Mouse (Mus musculus): ENCODE results near the gene Stmnd1. TPM values are rescaled to one million over a fixed set of nuclear protein-coding genes. Genes with fewer than 3 reads are reported as not detected.

The Stmnd1 gene
- polyA plus RNA-seq, 2 experiments: not detected

DNA sequence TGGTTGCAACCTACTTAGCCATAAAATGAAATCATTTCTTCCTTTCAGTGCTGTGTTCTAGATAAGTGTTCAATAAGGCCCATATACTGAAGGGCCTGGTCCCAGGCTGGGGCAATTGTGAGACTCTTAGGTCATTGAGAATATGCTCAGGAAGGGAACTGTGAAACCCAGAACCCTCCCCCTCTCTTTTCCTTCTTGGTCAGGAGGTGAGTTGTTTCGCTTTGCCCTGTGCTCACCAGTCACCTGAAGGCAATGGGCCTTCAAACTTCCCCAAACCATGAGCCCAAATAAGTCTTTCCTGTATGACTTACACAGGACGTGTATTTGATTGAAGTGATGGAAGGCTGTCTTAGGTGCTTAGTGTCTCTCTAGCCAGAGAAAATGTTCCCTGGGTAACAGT lies 64.3 kb downstream of the Stmnd1 start:
- no peak overlapping the region for H3K4me2 ChIP-seq (ENCODE audit: low read depth)
- no peak overlapping the region for H3K27ac ChIP-seq
- ATAC-seq (ENCODE audit: insufficient read depth) (no peak), DNase-seq (ENCODE audit: low read depth in 3 of 3, low spot score in 3 of 3) (no peak)
- TF ChIP-seq EP300 (IDR thresholded peaks at IDR 0.05; ENCODE audit: low read depth) (no peak), CTCF (IDR thresholded peaks at IDR 0.05; ENCODE audit: low read depth) (no peak)
- 41% methylated on average over 2 of the region's 2 CpGs for WGBS (ENCODE audit: insufficient replicate concordance)
- peaks cover 0 to 2% of the 10 kb centered on the region in 2 experiments; a peak in 1 of 4 replicates for H3K4me1 ChIP-seq (replicated peaks; ENCODE audit: control insufficient read depth in 2 of 2, insufficient read depth in 2 of 2, low read length in 1 of 2)
- H3K36me3 ChIP-seq (replicated peaks; ENCODE audit: control insufficient read depth, insufficient read depth, low read depth): no peaks in the 10 kb centered on the region
- no peaks in the 10 kb centered on the region for H3K9me3 ChIP-seq (ENCODE audit: control insufficient read depth, low read length)
- H3K9ac ChIP-seq (replicated peaks): no peak overlapping the region
- no peak overlapping the region for H3K4me3 ChIP-seq (ENCODE audit: insufficient read depth in 1 of 2, low read depth in 2 of 2, low read length in 2 of 2)
- no peaks in the 10 kb centered on the region for H3K27me3 ChIP-seq (ENCODE audit: control insufficient read depth, insufficient read depth, low read length)

DNA sequence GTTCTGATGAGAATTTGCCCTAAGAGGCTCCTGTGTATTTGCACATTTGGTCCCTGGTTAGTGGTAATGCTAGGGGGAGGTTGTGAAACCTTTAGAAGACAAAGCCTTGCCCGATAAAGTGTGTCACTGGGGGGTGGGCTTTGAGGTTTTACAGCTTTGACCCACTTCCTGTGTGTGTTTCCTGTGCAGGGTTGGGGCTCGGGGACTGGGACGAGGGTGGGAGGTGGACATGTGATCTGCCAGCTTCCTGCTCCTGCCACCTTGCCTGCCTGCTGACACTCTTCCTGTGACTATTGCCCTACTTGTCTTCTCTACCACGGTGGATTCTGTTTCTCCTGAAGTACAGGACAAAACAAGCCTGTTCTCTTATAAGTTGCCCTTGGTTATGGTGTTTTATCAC lies 66.4 kb downstream of the Stmnd1 start:
- no peaks in the 10 kb centered on the region for H3K9me3 ChIP-seq (ENCODE audit: control insufficient read depth, low read length)

DNA sequence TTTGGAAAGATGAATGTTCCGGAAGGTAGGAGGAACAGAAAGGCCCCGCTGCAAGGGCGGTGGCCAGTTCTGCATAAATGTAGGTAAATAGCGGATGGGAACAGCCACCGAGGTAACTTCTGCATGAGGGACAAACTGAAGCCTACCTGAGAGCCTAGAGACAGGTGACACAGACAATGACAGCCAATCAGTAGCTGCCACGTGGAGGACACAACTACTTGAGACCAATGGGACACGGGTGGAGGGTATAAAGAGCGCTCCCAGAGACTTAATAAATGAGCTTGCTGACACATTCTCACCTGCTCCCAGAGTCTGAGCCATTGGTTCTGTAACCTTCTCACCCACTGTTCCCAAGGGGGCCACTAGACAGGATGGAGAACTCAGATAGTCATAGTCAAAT lies 67.1 kb downstream of the Stmnd1 start:
- no peak for DNase-seq (ENCODE audit: low read depth in 3 of 3, low spot score in 3 of 3)
- H3K4me2 ChIP-seq (ENCODE audit: low read depth): no peak overlapping the region
- H3K27me3 ChIP-seq (ENCODE audit: control insufficient read depth, insufficient read depth, low read length): no peaks in the 10 kb centered on the region
- peaks cover 0 to 2% of the 10 kb centered on the region in 2 experiments; a peak in 1 of 4 replicates for H3K4me1 ChIP-seq (replicated peaks; ENCODE audit: control insufficient read depth in 2 of 2, insufficient read depth in 2 of 2, low read length in 1 of 2)
- 70% methylated on average over 8 of the region's 8 CpGs for whole genome bisulfite sequencing (ENCODE audit: insufficient replicate concordance)
- no peaks in the 10 kb centered on the region for H3K36me3 ChIP-seq (replicated peaks; ENCODE audit: control insufficient read depth, insufficient read depth, low read depth)
- no peak for TF ChIP-seq CTCF (IDR thresholded peaks at IDR 0.05; ENCODE audit: low read depth)
- no peak for TF ChIP-seq EP300 (IDR thresholded peaks at IDR 0.05; ENCODE audit: low read depth)
- no peak overlapping the region for H3K27ac ChIP-seq
- H3K9me3 ChIP-seq (ENCODE audit: control insufficient read depth, low read length): no peaks in the 10 kb centered on the region
- ATAC-seq (ENCODE audit: insufficient read depth): no peak
- H3K4me3 ChIP-seq (ENCODE audit: insufficient read depth in 1 of 2, low read depth in 2 of 2, low read length in 2 of 2): no peak overlapping the region
- H3K9ac ChIP-seq (replicated peaks): no peak overlapping the region

More for the DNA sequence above, 66.4 kb downstream of the Stmnd1 start:
- Histone ChIP-seq H3K4me3 (ENCODE audit: insufficient read depth in 1 of 2, low read depth in 2 of 2, low read length in 2 of 2) (no peak overlapping the region), H3K27ac (no peak overlapping the region), H3K4me2 (ENCODE audit: low read depth) (no peak overlapping the region), H3K4me1 (replicated peaks; ENCODE audit: control insufficient read depth in 2 of 2, insufficient read depth in 2 of 2, low read length in 1 of 2) (peaks cover 0 to 2% of the 10 kb centered on the region in 2 experiments; a peak in 1 of 4 replicates), H3K36me3 (replicated peaks; ENCODE audit: control insufficient read depth, insufficient read depth, low read depth) (no peaks in the 10 kb centered on the region), H3K27me3 (ENCODE audit: control insufficient read depth, insufficient read depth, low read length) (no peaks in the 10 kb centered on the region), H3K9ac (replicated peaks) (no peak overlapping the region)
- ATAC-seq (ENCODE audit: insufficient read depth): no peak
- TF ChIP-seq EP300 (IDR thresholded peaks at IDR 0.05; ENCODE audit: low read depth): no peak
- no peak for TF ChIP-seq CTCF (IDR thresholded peaks at IDR 0.05; ENCODE audit: low read depth)
- DNase-seq (ENCODE audit: low read depth in 3 of 3, low spot score in 3 of 3): peak in 1 of 3 experiments; percentile 28
- WGBS (ENCODE audit: insufficient replicate concordance): 5% methylated on average over 4 of the region's 4 CpGs

DNA sequence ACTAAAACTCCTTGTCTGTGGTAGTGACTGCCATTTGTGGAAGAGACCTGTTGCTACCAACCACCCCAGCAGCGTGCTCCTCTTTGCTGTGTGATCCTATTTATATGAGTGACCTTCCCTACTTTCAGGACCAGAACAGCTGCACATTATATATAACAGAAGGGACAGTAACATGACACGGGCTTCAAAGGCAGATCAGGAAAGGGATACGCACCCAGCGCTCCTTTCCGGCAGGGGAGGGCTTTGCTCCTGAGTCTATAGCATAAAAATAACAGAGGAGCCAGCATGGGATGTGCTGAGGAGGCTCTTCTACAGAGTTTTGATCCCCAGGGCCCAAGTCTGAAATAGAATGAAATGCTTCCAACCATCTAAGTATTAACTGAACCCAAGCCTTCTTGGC lies 67.9 kb downstream of the Stmnd1 start:
- H3K4me1 ChIP-seq (replicated peaks; ENCODE audit: control insufficient read depth in 2 of 2, insufficient read depth in 2 of 2, low read length in 1 of 2): peaks cover 0 to 2% of the 10 kb centered on the region in 2 experiments; a peak in 1 of 4 replicates
- H3K36me3 ChIP-seq (replicated peaks; ENCODE audit: control insufficient read depth, insufficient read depth, low read depth): no peaks in the 10 kb centered on the region
- TF ChIP-seq CTCF (IDR thresholded peaks at IDR 0.05; ENCODE audit: low read depth): no peak
- TF ChIP-seq EP300 (IDR thresholded peaks at IDR 0.05; ENCODE audit: low read depth): no peak
- no peak overlapping the region for H3K4me3 ChIP-seq (ENCODE audit: insufficient read depth in 1 of 2, low read depth in 2 of 2, low read length in 2 of 2)
- H3K27me3 ChIP-seq (ENCODE audit: control insufficient read depth, insufficient read depth, low read length): no peaks in the 10 kb centered on the region
- DNase-seq (ENCODE audit: low read depth in 3 of 3, low spot score in 3 of 3): no peak
- ATAC-seq (ENCODE audit: insufficient read depth): no peak
- no peak overlapping the region for H3K27ac ChIP-seq
- WGBS (ENCODE audit: insufficient replicate concordance): 69% methylated on average over 5 of the region's 5 CpGs
- no peak overlapping the region for H3K4me2 ChIP-seq (ENCODE audit: low read depth)
- H3K9me3 ChIP-seq (ENCODE audit: control insufficient read depth, low read length): no peaks in the 10 kb centered on the region
- H3K9ac ChIP-seq (replicated peaks): no peak overlapping the region

DNA sequence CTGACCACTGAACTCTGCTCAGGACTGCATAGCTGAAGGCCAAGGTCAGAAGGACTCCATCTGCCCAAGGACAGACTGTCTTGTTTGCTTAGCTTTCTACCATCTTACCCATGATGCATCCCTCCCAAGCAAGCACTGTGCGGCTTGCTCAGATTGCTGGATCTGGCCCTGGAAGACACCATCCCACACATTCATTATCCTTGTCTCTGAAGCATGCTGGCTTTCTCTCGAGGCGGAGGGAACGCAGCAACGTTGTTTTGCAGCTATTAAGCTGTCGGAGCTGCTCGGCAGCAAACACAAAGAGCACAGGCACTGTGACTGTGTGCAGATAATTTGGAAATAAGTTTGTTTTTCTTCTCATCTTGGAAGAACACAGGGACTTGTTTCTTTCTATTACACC lies 69.7 kb downstream of the Stmnd1 start:
- Histone ChIP-seq H3K4me2 (ENCODE audit: low read depth) (no peak overlapping the region), H3K4me3 (ENCODE audit: insufficient read depth in 1 of 2, low read depth in 2 of 2, low read length in 2 of 2) (no peak overlapping the region), H3K27me3 (ENCODE audit: control insufficient read depth, insufficient read depth, low read length) (no peaks in the 10 kb centered on the region), H3K9ac (replicated peaks) (no peak overlapping the region), H3K4me1 (replicated peaks; ENCODE audit: control insufficient read depth in 2 of 2, insufficient read depth in 2 of 2, low read length in 1 of 2) (peaks cover 0 to 4% of the 10 kb centered on the region in 2 experiments; a peak in 1 of 4 replicates), H3K9me3 (ENCODE audit: control insufficient read depth, low read length) (no peaks in the 10 kb centered on the region), H3K27ac (no peak overlapping the region), H3K36me3 (replicated peaks; ENCODE audit: control insufficient read depth, insufficient read depth, low read depth) (no peaks in the 10 kb centered on the region)
- WGBS (ENCODE audit: insufficient replicate concordance): 83% methylated on average over 7 of the region's 7 CpGs
- no peak for ATAC-seq (ENCODE audit: insufficient read depth)
- TF ChIP-seq EP300 (IDR thresholded peaks at IDR 0.05; ENCODE audit: low read depth): no peak
- TF ChIP-seq CTCF (IDR thresholded peaks at IDR 0.05; ENCODE audit: low read depth): no peak
- DNase-seq (ENCODE audit: low read depth in 3 of 3, low spot score in 3 of 3): no peak
